Mouse (Mus musculus) megakaryocyte, embryonic 14.5 days (primary cell): ENCODE results near the gene Aldh5a1.

Experiments
- FLI1 ChIP-seq: IDR thresholded peaks from 2 replicates; pipeline ENCODE4 v1.6.1; 2012; ENCODE audit warnings: low read length, inconsistent platforms, mixed read lengths
- GATA1 ChIP-seq: IDR thresholded peaks from 3 replicates; pipeline ENCODE4 v1.6.1; 2012; ENCODE audit warnings: mixed read lengths, low read length, inconsistent platforms, borderline replicate concordance

- no peak for TF ChIP-seq GATA1
- no peak for TF ChIP-seq FLI1
These were observed 78.3 kb downstream of the Aldh5a1 start for GRCm38 (mm10) chr13:24859115-24859514.
